Mouse (Mus musculus): ENCODE results near the gene Spout1. TPM values are rescaled to one million over a fixed set of nuclear protein-coding genes. Genes with fewer than 3 reads are reported as not detected.

Spout1 gene
- 79.7 and 81.7 TPM in 2 replicates for polyA plus RNA-seq (2014; fragmentation: Nextera tagmentation; extraction: Ambion mirVana)

GRCm38 (mm10) chr2:30177700-30178675, at the start of gene Spout1:
Spout1 (minus strand) TSS chr2:30178459.
- peak; percentile 99 for ATAC-seq (replicated peaks; ENCODE audit: low FRiP score)
- Histone ChIP-seq H3K36me3 (ENCODE audit: control insufficient read depth, insufficient read depth, low read length) (peaks cover 15% of the 10 kb centered on the region), H3K27ac (ENCODE audit: low read depth, low read length) (no peak within 1 kb of the TSS), H3K4me1 (replicated peaks; ENCODE audit: control insufficient read depth, insufficient read depth, low read length) (peaks cover 6% of the 10 kb centered on the region; the same call in 1 of the 2 replicates), H3K27me3 (ENCODE audit: control insufficient read depth, insufficient read depth, low read length) (no peaks in the 10 kb centered on the region), H3K4me3 (ENCODE audit: low read depth, low read length) (peak within 1 kb of the TSS; percentile 80), H3K9ac (ENCODE audit: low read length) (peak within 1 kb of the TSS; percentile 77), H3K9me3 (ENCODE audit: control insufficient read depth, low read length) (no peaks in the 10 kb centered on the region), H3K4me2 (ENCODE audit: low read depth, low read length, severe bottlenecking) (peak within 1 kb of the TSS; percentile 84)
- DNase-seq (ENCODE audit: low spot score) = peak; percentile 98
- WGBS = 4% methylated on average over 54 of the region's 54 CpGs

GRCm38 (mm10) chr2:30216293-30216692, 38.0 kb upstream of the Spout1 start:
- WGBS = 93% methylated on average over 5 of the region's 5 CpGs
- no peak overlapping the region for H3K27ac ChIP-seq (ENCODE audit: low read depth, low read length)
- H3K9ac ChIP-seq (ENCODE audit: low read length) = no peak overlapping the region
- H3K36me3 ChIP-seq (ENCODE audit: control insufficient read depth, insufficient read depth, low read length) = no peaks in the 10 kb centered on the region
- no peaks in the 10 kb centered on the region for H3K4me1 ChIP-seq (replicated peaks; ENCODE audit: control insufficient read depth, insufficient read depth, low read length)
- no peaks in the 10 kb centered on the region for H3K9me3 ChIP-seq (ENCODE audit: control insufficient read depth, low read length)
- H3K27me3 ChIP-seq (ENCODE audit: control insufficient read depth, insufficient read depth, low read length) = no peaks in the 10 kb centered on the region
- ATAC-seq (replicated peaks; ENCODE audit: low FRiP score) (no peak), DNase-seq (ENCODE audit: low spot score) (no peak)
- no peak overlapping the region for H3K4me3 ChIP-seq (ENCODE audit: low read depth, low read length)
- H3K4me2 ChIP-seq (ENCODE audit: low read depth, low read length, severe bottlenecking) = no peak overlapping the region

DNA sequence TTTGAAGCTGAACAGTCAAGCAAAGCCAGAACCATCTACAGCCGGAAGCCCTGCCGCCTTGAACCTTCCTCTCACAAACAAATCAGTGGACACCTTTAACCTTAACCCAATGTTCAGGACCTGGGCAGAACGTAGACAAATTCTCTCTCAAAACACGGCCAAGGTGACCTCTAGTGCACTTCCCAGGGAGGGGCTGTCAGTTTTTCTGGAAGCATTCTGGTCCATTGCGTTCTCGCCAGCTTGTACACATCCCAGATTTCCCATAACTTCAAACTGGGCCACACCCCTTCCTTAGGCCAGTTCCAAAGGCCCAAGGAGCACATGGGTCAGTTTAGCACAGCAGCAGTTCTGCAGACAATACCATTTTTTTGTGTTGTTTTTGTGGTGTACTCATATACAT, 37.2 kb upstream of the Spout1 start:
- 89% methylated on average over 6 of the region's 6 CpGs for WGBS
- no peak for DNase-seq (ENCODE audit: low spot score)

DNA sequence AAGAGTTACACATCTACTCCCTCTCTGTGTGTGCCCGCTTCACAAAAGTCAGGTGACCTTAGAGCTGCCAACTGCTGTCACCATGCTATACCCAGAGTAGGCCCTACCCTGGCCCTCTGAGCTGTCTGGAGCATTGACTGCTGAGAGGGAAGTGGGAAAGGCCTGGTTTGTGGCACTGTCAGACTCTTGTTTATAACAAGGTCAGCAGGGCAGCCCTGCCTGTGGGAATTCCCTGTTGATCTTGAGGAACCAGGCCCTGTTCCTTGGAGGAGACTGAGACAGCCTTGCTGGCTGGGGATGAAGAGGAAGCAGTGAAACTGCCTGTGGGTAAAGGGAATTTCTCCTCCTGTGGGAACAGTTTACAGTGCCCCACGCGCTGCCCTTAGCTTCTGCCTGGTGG, 36.5 kb upstream of the Spout1 start:
- WGBS = 93% methylated on average over 3 of the region's 3 CpGs
- Histone ChIP-seq H3K4me3 (ENCODE audit: low read depth, low read length) (no peak overlapping the region), H3K27ac (ENCODE audit: low read depth, low read length) (no peak overlapping the region), H3K4me2 (ENCODE audit: low read depth, low read length, severe bottlenecking) (no peak overlapping the region), H3K9ac (ENCODE audit: low read length) (no peak overlapping the region), H3K27me3 (ENCODE audit: control insufficient read depth, insufficient read depth, low read length) (no peaks in the 10 kb centered on the region), H3K4me1 (replicated peaks; ENCODE audit: control insufficient read depth, insufficient read depth, low read length) (no peaks in the 10 kb centered on the region), H3K36me3 (ENCODE audit: control insufficient read depth, insufficient read depth, low read length) (no peaks in the 10 kb centered on the region), H3K9me3 (ENCODE audit: control insufficient read depth, low read length) (no peaks in the 10 kb centered on the region)
- no peak for DNase-seq (ENCODE audit: low spot score)
- ATAC-seq (replicated peaks; ENCODE audit: low FRiP score) = no peak

More for the DNA sequence above, 37.2 kb upstream of the Spout1 start:
- no peak for ATAC-seq (replicated peaks; ENCODE audit: low FRiP score)
- H3K4me3 ChIP-seq (ENCODE audit: low read depth, low read length) = no peak overlapping the region
- no peak overlapping the region for H3K9ac ChIP-seq (ENCODE audit: low read length)
- H3K27ac ChIP-seq (ENCODE audit: low read depth, low read length) = no peak overlapping the region
- no peaks in the 10 kb centered on the region for H3K36me3 ChIP-seq (ENCODE audit: control insufficient read depth, insufficient read depth, low read length)
- no peaks in the 10 kb centered on the region for H3K9me3 ChIP-seq (ENCODE audit: control insufficient read depth, low read length)
- H3K4me2 ChIP-seq (ENCODE audit: low read depth, low read length, severe bottlenecking) = no peak overlapping the region
- H3K4me1 ChIP-seq (replicated peaks; ENCODE audit: control insufficient read depth, insufficient read depth, low read length) = no peaks in the 10 kb centered on the region
- H3K27me3 ChIP-seq (ENCODE audit: control insufficient read depth, insufficient read depth, low read length) = no peaks in the 10 kb centered on the region

- no peak overlapping the region for H3K27ac ChIP-seq (ENCODE audit: low read depth, low read length)
- H3K4me3 ChIP-seq (ENCODE audit: low read depth, low read length) = no peak overlapping the region
- H3K9me3 ChIP-seq (ENCODE audit: control insufficient read depth, low read length) = no peaks in the 10 kb centered on the region
- H3K27me3 ChIP-seq (ENCODE audit: control insufficient read depth, insufficient read depth, low read length) = no peaks in the 10 kb centered on the region
- no peak overlapping the region for H3K9ac ChIP-seq (ENCODE audit: low read length)
- no peak overlapping the region for H3K4me2 ChIP-seq (ENCODE audit: low read depth, low read length, severe bottlenecking)
- no peaks in the 10 kb centered on the region for H3K36me3 ChIP-seq (ENCODE audit: control insufficient read depth, insufficient read depth, low read length)
- no peak for ATAC-seq (replicated peaks; ENCODE audit: low FRiP score)
- WGBS = 89% methylated on average over 1 of the region's 1 CpGs
- no peaks in the 10 kb centered on the region for H3K4me1 ChIP-seq (replicated peaks; ENCODE audit: control insufficient read depth, insufficient read depth, low read length)
- DNase-seq (ENCODE audit: low spot score) = no peak
Measured at GRCm38 (mm10) chr2:30212951-30213350, 34.7 kb upstream of the Spout1 start.

GRCm38 (mm10) chr2:30212169-30212545, 33.9 kb upstream of the Spout1 start:
- no peak for ATAC-seq (replicated peaks; ENCODE audit: low FRiP score)
- Histone ChIP-seq H3K9me3 (ENCODE audit: control insufficient read depth, low read length) (no peaks in the 10 kb centered on the region), H3K4me3 (ENCODE audit: low read depth, low read length) (no peak overlapping the region), H3K27me3 (ENCODE audit: control insufficient read depth, insufficient read depth, low read length) (no peaks in the 10 kb centered on the region), H3K9ac (ENCODE audit: low read length) (no peak overlapping the region), H3K36me3 (ENCODE audit: control insufficient read depth, insufficient read depth, low read length) (no peaks in the 10 kb centered on the region), H3K4me1 (replicated peaks; ENCODE audit: control insufficient read depth, insufficient read depth, low read length) (no peaks in the 10 kb centered on the region), H3K4me2 (ENCODE audit: low read depth, low read length, severe bottlenecking) (no peak overlapping the region), H3K27ac (ENCODE audit: low read depth, low read length) (no peak overlapping the region)
- no peak for DNase-seq (ENCODE audit: low spot score)
- 79% methylated on average over 4 of the region's 4 CpGs for WGBS

DNA sequence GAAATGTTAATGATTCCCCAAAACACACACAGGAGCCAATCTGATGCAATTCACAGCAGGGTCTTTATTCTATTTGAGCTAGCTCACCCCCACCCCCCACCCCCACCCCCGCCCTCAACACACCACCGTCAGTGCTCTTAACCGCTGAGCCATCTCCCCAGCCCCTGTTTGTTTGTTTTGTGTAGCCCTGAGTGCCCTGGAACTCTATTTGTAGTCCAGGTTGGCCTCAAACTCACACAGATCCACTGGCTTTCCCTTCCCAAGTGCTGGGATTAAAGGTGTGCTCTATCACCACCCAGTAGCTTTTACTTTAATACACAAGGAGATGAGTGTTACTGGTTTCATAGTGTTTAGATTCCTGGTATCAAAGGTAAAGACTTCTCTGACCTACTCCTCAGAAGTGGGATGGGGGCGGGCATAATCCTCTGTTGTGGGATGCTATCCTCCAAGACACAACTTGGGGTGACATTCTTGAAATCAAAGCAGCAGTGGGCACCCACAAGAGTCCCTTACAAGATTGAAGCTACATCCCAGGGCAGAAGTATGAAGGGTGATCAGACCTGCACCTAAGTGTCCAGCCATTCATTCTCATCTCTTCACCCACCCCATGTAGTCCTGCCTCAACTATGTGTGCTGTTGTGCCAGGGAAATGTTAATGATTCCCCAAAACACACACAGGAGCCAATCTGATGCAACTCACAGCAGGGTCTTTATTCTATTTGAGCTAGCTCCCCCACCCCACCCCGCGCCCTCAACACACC, 33.3 kb upstream of the Spout1 start:
- WGBS = 77% methylated on average over 6 of the region's 6 CpGs
- no peak overlapping the region for H3K4me3 ChIP-seq (ENCODE audit: low read depth, low read length)
- H3K9ac ChIP-seq (ENCODE audit: low read length) = no peak overlapping the region
- no peaks in the 10 kb centered on the region for H3K9me3 ChIP-seq (ENCODE audit: control insufficient read depth, low read length)
- H3K27me3 ChIP-seq (ENCODE audit: control insufficient read depth, insufficient read depth, low read length) = no peaks in the 10 kb centered on the region
- no peak overlapping the region for H3K27ac ChIP-seq (ENCODE audit: low read depth, low read length)
- ATAC-seq (replicated peaks; ENCODE audit: low FRiP score) = no peak
- DNase-seq (ENCODE audit: low spot score) = no peak
- no peaks in the 10 kb centered on the region for H3K36me3 ChIP-seq (ENCODE audit: control insufficient read depth, insufficient read depth, low read length)
- no peak overlapping the region for H3K4me2 ChIP-seq (ENCODE audit: low read depth, low read length, severe bottlenecking)
- no peaks in the 10 kb centered on the region for H3K4me1 ChIP-seq (replicated peaks; ENCODE audit: control insufficient read depth, insufficient read depth, low read length)

DNA sequence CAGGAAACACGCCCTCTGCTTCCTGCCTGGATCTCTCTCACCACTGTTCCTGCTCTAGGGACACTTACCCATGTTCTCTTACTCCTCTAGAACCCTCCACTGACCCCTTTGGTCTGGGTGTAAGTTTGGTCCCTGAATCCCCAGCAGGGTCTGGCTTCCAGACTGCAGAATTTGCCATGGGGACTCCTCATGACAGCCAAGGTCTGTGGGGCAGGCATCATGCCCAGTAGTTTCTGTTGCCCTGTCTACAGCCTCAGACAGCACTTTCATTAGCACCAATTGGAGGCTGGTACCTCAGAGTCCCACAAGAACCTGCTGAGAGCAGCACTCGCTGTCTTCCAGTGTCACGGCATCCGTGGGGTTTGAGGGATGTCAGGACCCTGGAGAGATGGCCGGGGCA, 29.6 kb upstream of the Spout1 start:
- no peak overlapping the region for H3K27ac ChIP-seq (ENCODE audit: low read depth, low read length)
- no peak overlapping the region for H3K9ac ChIP-seq (ENCODE audit: low read length)
- H3K27me3 ChIP-seq (ENCODE audit: control insufficient read depth, insufficient read depth, low read length) = no peaks in the 10 kb centered on the region
- H3K36me3 ChIP-seq (ENCODE audit: control insufficient read depth, insufficient read depth, low read length) = no peaks in the 10 kb centered on the region
- DNase-seq (ENCODE audit: low spot score) (no peak), ATAC-seq (replicated peaks; ENCODE audit: low FRiP score) (no peak)
- H3K4me3 ChIP-seq (ENCODE audit: low read depth, low read length) = no peak overlapping the region
- H3K4me2 ChIP-seq (ENCODE audit: low read depth, low read length, severe bottlenecking) = no peak overlapping the region
- no peaks in the 10 kb centered on the region for H3K9me3 ChIP-seq (ENCODE audit: control insufficient read depth, low read length)
- WGBS = 72% methylated on average over 5 of the region's 5 CpGs
- peaks cover 3% of the 10 kb centered on the region for H3K4me1 ChIP-seq (replicated peaks; ENCODE audit: control insufficient read depth, insufficient read depth, low read length)
